Mouse (Mus musculus): ENCODE results near the gene Sphk1. TPM values are rescaled to one million over a fixed set of nuclear protein-coding genes. Genes with fewer than 3 reads are reported as not detected.

The Sphk1 gene
- polyA plus RNA-seq, 2 experiments from 2014 or later = not detected

GRCm38 (mm10) chr11:116538142-116538735 lies 7.5 kb downstream of the Sphk1 start:
- no peak for ATAC-seq

- ATAC-seq = no peak
Observed at GRCm38 (mm10) chr11:116541183-116541582, 10.5 kb downstream of the Sphk1 start.

GRCm38 (mm10) chr11:116543110-116543509 lies 12.4 kb downstream of the Sphk1 start:
- no peak for ATAC-seq

- ATAC-seq = no peak
Observed at GRCm38 (mm10) chr11:116547296-116548060, 16.8 kb downstream of the Sphk1 start.

GRCm38 (mm10) chr11:116548780-116549179 lies 18.1 kb downstream of the Sphk1 start:
- ATAC-seq = no peak

GRCm38 (mm10) chr11:116549273-116550038 lies 18.7 kb downstream of the Sphk1 start:
- ATAC-seq = no peak

- ATAC-seq = no peak
Observed at GRCm38 (mm10) chr11:116550748-116551147, 20.0 kb downstream of the Sphk1 start.

- ATAC-seq = no peak
Observed at GRCm38 (mm10) chr11:116552194-116552593, 21.5 kb downstream of the Sphk1 start.

GRCm38 (mm10) chr11:116554171-116554878 lies 23.6 kb downstream of the Sphk1 start:
- no peak for ATAC-seq

- no peak for ATAC-seq
Observed at GRCm38 (mm10) chr11:116555572-116555971, 24.8 kb downstream of the Sphk1 start.

- ATAC-seq = no peak
Observed at GRCm38 (mm10) chr11:116556308-116556707, 25.6 kb downstream of the Sphk1 start.

- ATAC-seq = no peak
Observed at GRCm38 (mm10) chr11:116565283-116566041, 34.7 kb downstream of the Sphk1 start.

GRCm38 (mm10) chr11:116567531-116567930 lies 36.8 kb downstream of the Sphk1 start:
- ATAC-seq = no peak

GRCm38 (mm10) chr11:116570821-116571220 lies 40.1 kb downstream of the Sphk1 start:
- no peak for ATAC-seq

GRCm38 (mm10) chr11:116571767-116572679 lies 41.3 kb downstream of the Sphk1 start:
- ATAC-seq = no peak

- no peak for ATAC-seq
Observed at GRCm38 (mm10) chr11:116572756-116573543, 42.2 kb downstream of the Sphk1 start.

- ATAC-seq = no peak
Observed at GRCm38 (mm10) chr11:116574486-116574885, 43.8 kb downstream of the Sphk1 start.

GRCm38 (mm10) chr11:116574982-116575381 lies 44.3 kb downstream of the Sphk1 start:
- no peak for ATAC-seq

- ATAC-seq = no peak
Observed at GRCm38 (mm10) chr11:116575396-116575795, 44.7 kb downstream of the Sphk1 start.

GRCm38 (mm10) chr11:116579280-116579679 lies 48.6 kb downstream of the Sphk1 start:
- no peak for ATAC-seq
